Mouse (Mus musculus) CD4-positive, CD25-positive, alpha-beta regulatory T cell, adult 4 months (primary cell): Measurements from ENCODE around the gene Fam198b. TPM values are rescaled to one million over a fixed set of nuclear protein-coding genes. Genes with fewer than 3 reads are reported as not detected.

Experiments used
- ATAC-seq: one replicate; pipeline ENCODE4 v1.8.0; 2017
- polyA plus RNA-seq, 2 experiments: library from polyadenylated mRNA; unstranded; fragments of 100-300 nt; shearing (Covaris generic); gene quantifications; one replicate each; pipeline ENCODE4 v1.2.1; 2017

Fam198b gene
- not detected for polyA plus RNA-seq

DNA sequence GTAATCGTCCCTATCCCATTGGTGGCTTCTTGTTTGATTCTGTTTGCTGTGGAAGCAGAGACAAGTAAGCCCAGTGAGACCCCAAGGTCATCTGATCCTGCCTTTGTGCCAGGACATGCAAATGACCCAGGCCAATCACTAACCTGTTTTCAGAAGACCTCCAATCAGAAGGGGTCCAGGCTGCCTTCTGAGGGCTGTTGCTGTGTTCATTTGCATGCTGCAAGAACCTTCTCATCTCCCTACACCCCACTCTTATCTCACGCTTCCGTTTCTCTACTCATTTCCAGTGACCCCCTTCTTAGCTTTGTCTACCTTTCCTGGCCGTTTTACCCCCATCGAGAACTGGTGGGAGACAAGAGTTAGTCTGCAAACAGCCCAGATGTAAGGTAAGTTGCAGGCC lies at the start of gene Fam198b:
Gene Fam198b, plus strand, starts transcription at position 229 of the 400 bp plus-strand sequence.
- no peak for ATAC-seq

DNA sequence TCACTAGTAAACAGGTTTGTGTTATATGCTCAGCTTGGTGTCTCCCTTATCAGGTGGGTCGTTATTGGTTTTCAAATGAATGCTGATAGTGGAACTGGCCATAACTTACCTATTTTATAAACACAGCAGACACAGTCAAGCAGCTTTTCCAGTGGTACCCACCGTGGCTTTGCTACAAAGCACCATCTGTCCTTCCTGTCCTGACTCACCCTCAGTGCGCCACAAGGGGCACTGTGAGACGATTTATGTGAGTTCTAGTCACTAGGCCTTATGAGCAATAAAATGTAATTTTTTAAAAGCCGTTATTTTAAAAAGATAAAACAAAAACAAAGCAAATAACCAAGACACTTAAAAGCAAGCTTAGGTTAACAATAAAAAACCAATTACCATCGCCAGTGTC lies 45.6 kb upstream of the Fam198b start:
- no peak for ATAC-seq

DNA sequence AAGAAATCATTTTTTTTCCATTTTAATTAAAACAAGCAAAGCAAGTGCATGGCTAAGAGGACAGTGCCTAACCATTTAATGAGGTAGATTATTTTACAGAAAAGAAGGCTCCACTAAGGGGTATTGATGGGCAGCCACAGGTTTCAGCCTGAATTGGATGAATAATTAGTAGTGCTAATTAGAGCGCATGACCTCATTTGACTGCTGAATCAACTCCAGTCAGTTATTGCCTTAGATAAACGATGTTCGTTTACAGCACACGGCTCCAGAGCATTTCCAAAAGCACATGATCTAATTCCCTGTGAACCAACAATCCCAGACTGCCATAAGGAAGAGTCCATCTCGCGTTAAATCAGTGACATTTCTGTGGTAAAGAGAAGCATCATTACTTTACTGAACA lies 42.9 kb upstream of the Fam198b start:
- ATAC-seq = no peak

DNA sequence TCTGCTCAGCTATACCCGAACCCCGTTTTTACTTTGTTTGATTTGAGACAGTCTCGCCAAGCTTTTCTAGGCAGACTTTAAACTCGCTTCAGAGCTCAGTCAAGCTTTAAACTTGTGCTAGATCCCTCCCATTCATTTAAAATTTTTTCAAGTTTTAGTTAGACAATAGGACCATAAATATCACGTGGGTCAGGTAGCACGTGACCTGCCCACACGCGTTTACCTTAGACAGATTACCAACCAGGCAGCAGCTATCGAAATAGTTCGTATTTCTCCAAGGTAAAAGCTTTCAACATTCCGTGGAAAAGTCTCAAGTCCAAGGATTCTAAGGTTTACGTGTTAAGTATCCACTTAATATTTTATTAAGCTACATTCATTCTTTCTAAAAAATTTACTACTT lies 42.2 kb upstream of the Fam198b start:
- peak; percentile 84 for ATAC-seq

DNA sequence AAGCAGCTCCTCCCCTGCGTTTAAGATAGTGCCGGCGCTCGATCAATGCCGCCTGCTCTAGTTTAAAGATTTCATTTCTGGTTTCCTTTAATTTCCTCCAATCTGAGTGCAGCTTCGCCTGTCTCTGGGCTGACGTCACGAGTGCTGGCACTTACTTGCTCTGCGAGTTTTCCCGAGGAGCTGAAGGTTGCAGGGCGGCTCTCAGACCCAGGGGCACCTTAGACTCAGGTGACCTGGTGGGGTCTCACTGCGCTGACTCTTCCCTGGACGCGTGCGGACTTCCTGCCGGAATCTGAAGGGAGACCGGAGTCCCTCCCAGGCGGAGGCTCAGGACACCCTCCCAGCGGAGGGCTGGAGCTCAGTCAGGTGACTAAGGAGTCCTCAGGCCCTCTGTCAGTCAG lies 41.7 kb upstream of the Fam198b start:
- peak; percentile 88 for ATAC-seq

- no peak for ATAC-seq
Measured at GRCm38 (mm10) chr3:79843999-79844398, 40.3 kb upstream of the Fam198b start.

- ATAC-seq = no peak
Measured at GRCm38 (mm10) chr3:79846633-79847032, 37.7 kb upstream of the Fam198b start.

GRCm38 (mm10) chr3:79848841-79849240 lies 35.5 kb upstream of the Fam198b start:
- no peak for ATAC-seq

GRCm38 (mm10) chr3:79849621-79850020 lies 34.7 kb upstream of the Fam198b start:
- no peak for ATAC-seq

GRCm38 (mm10) chr3:79850656-79851055 lies 33.7 kb upstream of the Fam198b start:
- ATAC-seq = no peak

DNA sequence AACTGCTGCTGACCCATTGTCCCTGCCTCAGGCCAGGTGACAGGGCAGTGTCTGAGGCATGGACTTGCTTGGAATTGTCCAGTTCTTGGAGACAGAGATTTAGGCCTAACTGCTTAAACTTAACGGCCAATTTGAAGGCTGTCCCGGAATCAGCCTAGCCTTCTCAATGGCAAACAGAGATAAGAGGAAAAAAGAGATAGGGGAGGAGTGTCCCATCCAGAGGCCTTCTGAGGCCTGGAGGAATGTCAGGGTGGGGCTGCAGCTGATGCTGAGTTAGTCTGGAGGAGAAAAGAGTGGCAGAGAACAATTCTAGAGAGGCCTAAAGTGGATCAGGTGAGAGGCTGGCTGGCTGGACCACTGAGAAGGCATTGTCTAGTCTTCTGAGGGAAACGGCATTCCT lies 32.2 kb upstream of the Fam198b start:
- ATAC-seq = no peak

- ATAC-seq = no peak
Measured at GRCm38 (mm10) chr3:79852654-79853166, 31.6 kb upstream of the Fam198b start, which contains the start of gene Tmem144. TSS of gene Tmem144 (minus strand) at chr3:79852773.

- no peak for ATAC-seq
Measured at GRCm38 (mm10) chr3:79857780-79858179, 26.6 kb upstream of the Fam198b start.

GRCm38 (mm10) chr3:79858221-79858620 lies 26.1 kb upstream of the Fam198b start:
- ATAC-seq = no peak

- ATAC-seq = no peak
Measured at GRCm38 (mm10) chr3:79864824-79865223, 19.5 kb upstream of the Fam198b start.

- ATAC-seq = no peak
Measured at GRCm38 (mm10) chr3:79866089-79866488, 18.2 kb upstream of the Fam198b start.

GRCm38 (mm10) chr3:79866526-79866925 lies 17.8 kb upstream of the Fam198b start:
- no peak for ATAC-seq

DNA sequence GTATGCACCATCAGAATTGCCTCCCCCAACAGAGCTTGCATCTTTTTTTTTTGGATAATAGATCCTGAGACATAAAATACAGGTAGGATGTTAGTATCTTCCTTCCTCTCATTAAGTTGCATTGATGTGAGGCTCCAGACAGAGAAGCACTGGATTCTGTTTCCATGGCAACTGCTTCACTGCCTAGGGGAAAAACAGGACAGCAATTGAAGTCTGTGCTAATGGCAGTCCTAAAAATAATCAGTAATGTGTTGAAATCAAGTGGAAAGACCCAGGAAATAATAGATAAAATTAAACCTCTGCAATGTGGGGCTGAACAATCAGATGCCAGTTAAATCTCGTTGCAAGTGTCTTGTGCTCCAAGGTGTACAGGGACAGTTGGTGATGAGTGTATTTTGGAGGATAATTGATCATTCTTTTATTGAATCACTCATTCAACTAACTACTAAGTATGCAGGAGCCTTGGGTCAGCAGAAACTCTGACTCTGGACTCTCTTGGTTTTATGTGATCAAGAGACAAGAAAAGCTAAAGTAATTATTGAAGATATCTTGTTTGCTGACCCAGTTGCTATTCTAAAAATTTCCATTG lies 17.1 kb upstream of the Fam198b start:
- ATAC-seq = no peak

GRCm38 (mm10) chr3:79875471-79875870 lies 8.9 kb upstream of the Fam198b start:
- no peak for ATAC-seq

DNA sequence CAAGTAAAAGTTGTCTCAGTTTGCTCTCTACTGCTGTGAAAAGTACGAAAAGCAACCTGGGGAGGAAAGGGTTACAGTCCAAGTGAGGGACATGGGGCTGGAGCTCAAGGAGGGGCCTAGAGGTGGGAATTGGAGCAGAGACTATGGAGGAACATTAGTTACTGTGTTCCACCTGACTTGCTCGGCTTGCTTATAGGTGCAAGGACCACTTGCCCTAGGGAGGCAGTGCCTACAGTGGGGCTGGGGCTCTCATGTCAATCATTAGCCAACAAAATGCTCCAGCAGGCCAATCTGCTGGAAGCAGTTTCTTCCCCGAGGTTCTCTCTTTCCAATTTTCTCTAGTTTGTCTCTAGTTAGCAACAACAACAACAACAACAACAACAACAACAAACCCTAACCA lies 6.0 kb upstream of the Fam198b start:
- ATAC-seq = no peak

- no peak for ATAC-seq
Measured at GRCm38 (mm10) chr3:79879246-79879645, 5.1 kb upstream of the Fam198b start.

DNA sequence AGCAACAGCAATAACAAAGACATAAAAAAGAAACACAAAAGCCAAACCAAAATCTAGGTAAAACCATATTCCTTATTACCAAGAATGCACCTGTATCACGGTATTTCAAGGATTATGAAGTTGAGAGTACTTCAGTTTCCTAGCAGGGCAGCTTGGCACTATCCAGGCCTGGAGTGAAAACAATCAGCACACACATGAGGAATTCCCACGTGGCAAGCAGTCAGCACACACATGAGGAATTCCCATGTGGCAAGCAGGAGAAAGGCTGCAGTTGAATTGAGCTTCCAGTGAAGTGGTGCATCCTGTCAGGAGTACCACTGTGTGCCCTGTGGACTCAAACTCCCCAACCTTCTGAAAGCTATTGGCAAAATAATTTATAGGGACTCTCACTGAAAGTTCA lies 2.7 kb upstream of the Fam198b start:
- ATAC-seq = no peak

DNA sequence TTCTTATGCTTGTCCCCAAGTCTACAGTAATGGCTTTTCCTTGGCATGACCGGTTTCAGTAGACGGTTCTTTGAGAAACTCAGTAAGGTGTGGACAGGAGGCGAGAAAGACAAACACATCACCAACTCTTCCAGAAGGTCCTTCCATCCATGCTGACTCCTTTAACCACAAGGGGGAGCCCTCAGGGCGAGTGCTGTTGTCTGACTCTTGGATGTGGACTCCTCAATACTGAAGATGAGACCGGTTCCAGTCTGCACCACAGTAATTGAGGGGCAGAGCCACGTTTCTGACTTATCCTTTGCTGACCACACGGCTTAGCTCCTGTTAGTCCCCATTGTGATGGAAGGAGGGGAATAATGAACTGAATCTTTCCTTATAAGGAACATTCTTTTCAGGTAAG lies 1.2 kb upstream of the Fam198b start:
- peak; percentile 49 for ATAC-seq

GRCm38 (mm10) chr3:79884761-79885189 lies 442 bp downstream of the Fam198b start:
- no peak for ATAC-seq
